Mouse (Mus musculus) retina, adult 2 months (tissue): ENCODE data around the gene S1pr5.
A peak's percentile ranks its signal among the peaks of the same experiment; 100 is the strongest.
"Not testable (repeated sequence)": the region's sequence is repeated elsewhere in the genome, so short reads cannot be mapped to it uniquely, and the experiment has no call there.

ENCODE experiments used
- DNase-seq: peaks from one replicate; pipeline ENCODE4 v3.0.0-alpha.2; 2012; ENCODE audit warnings: low read depth, low spot score

The S1pr5 gene

DNA sequence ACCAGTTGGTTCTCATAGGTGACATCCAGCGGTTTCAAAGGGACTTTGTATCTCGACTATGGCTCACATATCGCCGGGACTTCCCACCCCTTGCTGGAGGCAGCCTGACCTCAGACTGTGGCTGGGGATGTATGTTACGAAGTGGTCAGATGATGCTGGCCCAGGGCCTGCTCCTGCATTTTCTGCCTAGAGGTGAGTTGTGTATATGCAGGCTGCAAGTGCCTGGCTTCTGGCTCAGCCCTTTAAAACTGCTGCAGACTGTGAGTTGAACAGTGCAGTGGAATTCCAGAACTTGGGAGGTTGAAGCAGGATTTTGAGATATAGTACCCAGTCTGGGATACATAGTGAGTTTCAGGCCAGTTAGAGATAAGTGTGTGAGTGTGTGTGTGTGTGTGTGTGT is 18.6 kb upstream of the S1pr5 start:
- DNase-seq = no peak

GRCm38 (mm10) chr9:21265611-21266010 is 17.4 kb upstream of the S1pr5 start:
- DNase-seq = no peak

- peak; percentile 97 for DNase-seq
These were observed 16.8 kb upstream of the S1pr5 start, which contains the start of gene Atg4d for GRCm38 (mm10) chr9:21265000-21265561. Gene Atg4d, plus strand, starts transcription at chr9:21265293.

- no peak for DNase-seq
These were observed 16.2 kb upstream of the S1pr5 start for GRCm38 (mm10) chr9:21264272-21264999.

GRCm38 (mm10) chr9:21261831-21262230 is 13.6 kb upstream of the S1pr5 start:
- DNase-seq = no peak

- DNase-seq = no peak
These were observed 12.3 kb upstream of the S1pr5 start for GRCm38 (mm10) chr9:21260491-21261040.

DNA sequence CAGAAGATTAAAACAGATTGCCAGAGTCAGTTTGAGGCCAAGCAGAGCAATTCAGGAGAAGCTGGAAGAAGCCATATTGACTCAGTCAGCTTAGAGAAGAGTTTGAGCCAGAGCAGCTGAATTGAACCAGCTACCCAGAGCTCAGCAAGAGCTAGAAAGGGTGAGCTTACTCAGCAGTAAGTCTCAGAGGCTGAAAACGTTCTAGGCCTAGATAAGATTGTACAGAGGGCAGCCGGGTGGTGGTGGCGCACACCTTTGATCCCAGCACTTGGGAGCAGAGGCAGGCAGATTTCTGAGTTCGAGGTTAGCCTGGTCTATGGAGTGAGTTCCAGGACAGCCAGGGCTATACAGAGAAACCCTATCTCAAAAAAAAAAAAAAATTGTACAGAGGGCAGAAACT is 8.1 kb upstream of the S1pr5 start:
- DNase-seq = not testable (repeated sequence)

DNA sequence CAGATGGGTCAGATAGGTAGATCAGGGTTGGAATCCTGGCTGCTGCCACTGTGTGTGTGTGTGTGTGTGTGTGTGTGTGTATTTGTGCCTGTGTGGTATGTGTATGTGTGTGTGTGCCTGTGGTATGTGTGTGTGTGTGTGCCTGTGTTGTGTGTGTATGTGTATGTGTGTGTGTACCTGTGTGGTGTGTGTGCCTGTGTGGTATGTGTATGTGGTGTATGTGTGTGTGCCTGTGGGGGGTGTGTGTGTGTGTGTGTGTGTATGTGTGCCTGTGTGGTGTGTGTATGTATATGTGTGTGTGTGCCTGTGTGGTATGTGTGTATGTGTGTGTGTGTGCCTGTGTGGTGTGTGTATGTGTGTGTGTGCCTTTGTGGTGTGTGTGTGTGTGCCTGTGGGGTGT is 6.4 kb upstream of the S1pr5 start:
- no peak for DNase-seq

GRCm38 (mm10) chr9:21251116-21251735 is 3.0 kb upstream of the S1pr5 start:
- no peak for DNase-seq

DNA sequence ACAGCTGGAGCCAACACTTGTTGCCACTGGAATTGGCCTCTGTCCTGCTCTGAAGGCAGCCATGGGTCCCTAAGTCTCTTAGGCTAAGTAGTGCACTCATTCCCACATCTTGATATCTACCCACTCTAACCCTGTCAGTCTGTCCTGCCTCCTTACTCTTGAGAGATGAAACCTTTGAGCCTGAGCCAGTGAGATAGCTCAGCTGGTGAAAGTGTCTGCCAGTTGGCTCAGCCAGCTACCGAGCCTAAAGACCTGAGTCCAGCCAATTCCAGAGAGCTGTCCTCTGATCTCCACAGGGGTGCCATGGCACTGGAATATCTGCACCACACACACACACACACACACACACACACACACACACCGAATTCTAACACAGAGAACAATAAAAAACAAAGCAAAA is 2.3 kb upstream of the S1pr5 start:
- DNase-seq = no peak

DNA sequence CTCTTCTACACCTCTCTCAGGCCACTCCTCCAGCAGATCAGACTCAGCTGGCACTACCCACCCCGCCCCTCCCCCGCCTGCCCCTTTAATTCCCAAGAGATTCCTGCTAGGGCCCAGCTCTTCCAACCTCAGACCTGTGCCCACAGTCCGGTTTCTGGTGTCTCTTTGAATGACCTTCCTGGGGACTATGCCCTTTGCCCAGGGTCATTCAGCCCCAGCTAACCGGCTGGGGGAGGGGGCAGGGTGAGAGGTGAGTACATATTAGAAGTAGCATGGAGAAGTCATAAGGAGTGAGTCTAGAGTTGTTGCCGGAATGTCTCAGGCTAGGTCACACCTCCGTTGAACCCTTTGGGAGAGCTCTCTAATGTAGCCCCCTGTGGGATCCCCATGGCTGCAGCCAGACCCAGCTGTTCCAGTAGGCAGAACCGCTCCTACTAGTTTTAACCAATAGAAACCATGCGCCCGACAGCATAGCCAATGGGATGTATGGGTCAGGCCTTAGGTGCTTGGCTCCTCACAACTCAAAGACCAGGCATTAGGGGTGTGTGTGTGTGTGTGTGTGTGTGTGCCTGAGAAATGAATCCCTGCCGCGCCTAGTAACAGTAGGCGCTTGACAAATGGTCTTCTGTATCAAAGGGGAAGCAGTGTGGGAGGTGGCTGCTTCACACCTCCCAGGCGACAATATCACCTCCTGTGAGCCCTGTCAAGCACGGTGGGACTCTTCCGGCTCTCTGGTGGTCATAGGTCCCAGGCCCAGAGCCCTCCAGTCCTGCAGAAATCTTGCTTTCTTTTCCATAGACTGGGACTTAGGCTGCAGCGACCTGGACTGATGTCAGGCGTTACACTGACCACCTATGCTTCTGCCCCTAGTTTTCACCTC is 1.6 kb upstream of the S1pr5 start:
- DNase-seq = no peak

DNA sequence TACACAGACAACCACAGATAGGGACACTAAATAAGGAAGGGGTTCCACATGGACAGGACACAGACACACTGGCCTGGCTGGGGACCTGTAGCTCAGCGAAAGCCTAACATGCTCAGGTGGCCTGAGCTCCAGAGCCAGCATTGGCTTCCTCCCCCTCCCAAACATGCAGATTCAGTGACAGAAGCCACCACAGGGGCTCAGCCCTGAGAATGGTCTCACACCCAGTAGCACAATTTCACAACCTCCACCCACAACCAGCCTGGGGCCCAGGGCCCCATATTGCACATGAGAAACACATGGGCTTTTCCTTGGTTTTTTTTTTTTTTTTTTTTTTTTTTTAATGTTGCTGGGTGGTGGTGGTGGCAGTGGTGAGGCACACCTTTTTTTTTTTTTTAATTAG is 1.9 kb downstream of the S1pr5 start:
- no peak for DNase-seq

DNA sequence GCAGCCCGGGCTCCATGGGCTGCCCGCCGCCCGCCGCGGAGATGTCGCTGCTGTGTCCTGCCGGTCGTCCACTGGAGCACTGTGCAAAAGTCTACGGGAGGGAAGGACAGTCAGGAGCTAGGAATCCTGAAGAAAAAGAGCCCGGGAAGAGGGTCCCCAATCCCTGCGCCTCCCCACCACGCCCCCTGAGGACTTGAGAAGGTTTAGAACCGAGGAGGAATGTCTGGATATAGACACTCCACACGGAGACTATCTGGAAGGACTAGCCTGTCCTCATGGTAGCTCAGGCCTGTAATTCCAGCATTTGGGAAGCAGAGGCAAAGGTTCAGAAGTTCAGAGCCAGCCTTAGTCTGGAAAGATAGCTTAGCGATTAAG is 3.1 kb downstream of the S1pr5 start:
- DNase-seq = no peak

DNA sequence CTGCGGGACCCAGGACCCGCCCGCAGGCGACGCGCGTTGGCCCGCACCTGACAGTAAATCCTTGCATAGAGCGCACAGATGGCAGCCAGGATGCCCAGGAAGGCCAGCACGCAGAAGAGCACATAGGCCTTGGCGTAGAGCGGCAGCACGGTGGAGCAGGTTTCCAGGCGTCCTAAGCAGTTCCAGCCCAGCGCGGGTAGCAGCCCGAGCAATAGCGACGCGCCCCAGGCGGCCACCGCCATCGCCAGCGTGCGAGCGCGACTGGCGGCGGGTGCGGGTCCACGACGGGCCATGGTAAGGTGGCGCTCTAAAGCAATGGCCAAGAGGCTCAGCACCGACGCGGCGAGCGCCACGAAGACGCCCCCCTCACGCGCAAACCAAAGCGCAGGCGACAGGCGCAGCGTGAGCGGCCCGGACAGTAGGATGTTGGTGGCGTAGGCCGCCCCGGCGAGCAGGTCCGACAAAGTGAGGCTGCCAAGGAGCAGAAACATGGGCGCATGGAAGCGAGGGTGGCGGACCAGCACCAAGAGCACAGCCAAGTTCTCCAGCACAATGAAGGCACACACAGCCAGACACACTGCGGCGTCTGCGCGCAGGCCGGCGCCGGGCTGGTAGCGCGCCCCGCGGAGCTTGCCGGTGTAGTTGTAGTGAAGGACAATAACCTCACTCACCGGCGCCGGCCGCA is 3.7 kb downstream of the S1pr5 start:
- DNase-seq = no peak

DNA sequence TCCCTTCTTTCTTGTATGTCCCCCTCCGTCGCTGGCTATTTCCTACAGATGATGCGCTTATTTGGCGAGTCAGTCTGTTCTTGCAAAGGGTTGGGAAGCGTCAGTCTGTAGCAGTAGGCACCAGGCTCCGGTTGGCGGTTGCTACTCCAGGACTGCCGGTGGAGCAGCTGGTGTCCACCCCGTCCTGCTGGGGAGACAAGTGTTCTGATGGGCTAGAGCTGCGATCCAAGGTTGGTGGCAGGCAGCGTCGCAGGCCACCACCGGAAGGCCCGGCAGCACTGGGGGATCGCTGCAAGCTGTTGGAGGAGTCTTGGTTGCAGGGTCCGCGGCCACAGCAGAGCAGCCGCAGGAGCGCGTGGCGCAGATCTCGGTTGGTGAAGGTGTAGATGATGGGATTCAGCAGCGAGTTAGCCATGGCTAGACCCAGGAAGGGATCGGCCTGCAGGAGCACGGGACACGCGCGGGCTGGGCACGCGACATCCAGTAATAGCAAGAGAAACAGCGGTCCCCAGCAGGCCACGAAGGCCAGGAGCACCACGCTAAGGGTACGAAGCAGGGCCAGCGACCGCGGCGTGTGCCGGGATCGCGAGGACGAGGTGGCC is 4.3 kb downstream of the S1pr5 start:
- DNase-seq = no peak

DNA sequence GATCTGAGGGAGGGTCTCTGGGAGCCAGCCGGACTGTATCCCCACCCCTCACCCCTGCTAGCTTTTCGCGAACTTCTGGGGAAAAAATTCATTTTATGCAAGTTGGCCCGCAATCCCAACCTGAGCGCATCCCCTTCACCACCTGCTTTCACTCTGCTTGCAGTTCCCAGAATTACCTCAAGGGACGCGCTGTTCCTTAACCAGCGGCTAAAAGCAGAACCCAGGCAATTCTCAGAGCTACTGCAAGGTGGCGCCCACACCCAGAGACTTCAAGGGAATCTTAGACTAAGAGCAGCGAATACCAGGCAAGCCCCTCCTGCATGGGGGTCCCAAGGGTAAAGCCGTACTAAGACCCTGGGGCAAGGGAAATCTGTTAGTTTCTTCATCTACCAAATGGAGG is 6.9 kb downstream of the S1pr5 start:
- DNase-seq = peak; percentile 72

- no peak for DNase-seq
These were observed 8.8 kb downstream of the S1pr5 start for GRCm38 (mm10) chr9:21239465-21239848.

- peak; percentile 66 for DNase-seq
These were observed 9.3 kb downstream of the S1pr5 start, which contains the start of gene Keap1 for GRCm38 (mm10) chr9:21238733-21239464. Gene Keap1, minus strand, starts transcription at chr9:21239361.

DNA sequence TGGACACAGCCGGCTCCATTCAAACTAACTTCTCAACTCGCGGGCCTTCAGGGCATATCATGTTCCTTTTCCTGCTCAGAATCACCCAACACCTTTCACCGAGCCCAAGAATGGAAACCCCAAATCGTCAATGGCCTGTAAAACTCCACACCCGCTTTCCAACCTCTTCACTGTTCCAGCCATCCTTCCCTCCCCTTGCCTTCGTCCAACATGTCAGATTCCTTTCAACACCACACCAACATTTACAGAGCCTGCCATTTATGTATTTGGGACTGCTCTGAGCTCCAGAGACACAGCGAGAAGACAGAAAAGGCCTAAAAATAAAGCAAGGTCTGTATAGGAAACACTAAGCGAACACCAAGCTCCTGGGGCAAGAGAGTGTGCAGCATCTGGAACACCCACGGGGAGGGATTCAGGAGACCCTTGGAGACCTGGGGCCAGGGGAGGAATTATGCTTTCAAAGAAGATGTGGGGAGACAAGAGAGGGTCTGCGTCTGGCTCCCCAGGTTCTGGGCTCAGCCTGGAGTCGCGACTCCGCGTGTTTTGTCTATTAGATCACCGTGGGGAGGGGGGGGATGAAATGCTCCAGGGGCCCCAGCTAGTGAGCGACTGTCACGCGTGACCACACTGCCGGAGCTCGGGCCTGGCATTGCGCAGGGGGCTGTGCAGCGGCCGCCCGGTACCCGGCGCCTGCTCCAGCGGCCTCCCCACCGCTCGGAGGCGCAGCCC is 10.1 kb downstream of the S1pr5 start:
- no peak for DNase-seq
